Mouse (Mus musculus) heart, embryonic 13.5 days (tissue): Measurements from ENCODE around the gene Tent4a. TPM values are rescaled to one million over a fixed set of nuclear protein-coding genes. Genes with fewer than 3 reads are reported as not detected.

Experiments
- ATAC-seq: fragments of 200-750 bp; cut with Nextera tagmentation; 2 replicates; pipeline ENCODE4 v1.8.0; 2017; ENCODE audit warnings: moderate TSS enrichment; ENCODE audit not compliant: insufficient number of reproducible peaks, low FRiP score, low TSS enrichment; ENCODE audit errors: extremely low read depth
- H3K27ac ChIP-seq: fragments of 300-500 bp; sonication (generic); replicated peaks from 2 replicates; pipeline ENCODE4 v1.5.1; 2015; ENCODE audit warnings: moderate library complexity, mild to moderate bottlenecking, inconsistent platforms
- H3K27me3 ChIP-seq: fragments of 300-500 bp; sonication (generic); replicated peaks from 2 replicates; pipeline ENCODE4 v1.6.1; 2015; ENCODE audit warnings: mild to moderate bottlenecking, inconsistent platforms
- H3K36me3 ChIP-seq: fragments of 300-500 bp; sonication (generic); 2 replicates; pipeline ENCODE4 v1.6.1; 2015; ENCODE audit warnings: mild to moderate bottlenecking, inconsistent platforms
- H3K4me1 ChIP-seq: fragments of 300-500 bp; sonication (generic); 2 replicates; pipeline ENCODE4 v1.6.1; 2015; ENCODE audit warnings: inconsistent platforms
- H3K4me2 ChIP-seq: fragments of 300-500 bp; sonication (generic); 2 replicates; pipeline ENCODE4 v1.6.1; 2015; ENCODE audit warnings: inconsistent platforms, mild to moderate bottlenecking, moderate library complexity
- H3K4me3 ChIP-seq: fragments of 300-500 bp; sonication (generic); 2 replicates; pipeline ENCODE4 v1.5.1; 2015; ENCODE audit warnings: moderate library complexity, mild to moderate bottlenecking, inconsistent platforms
- H3K9ac ChIP-seq: fragments of 300-500 bp; sonication (generic); 2 replicates; pipeline ENCODE4 v1.6.1; 2015; ENCODE audit warnings: inconsistent platforms, mild to moderate bottlenecking, moderate library complexity
- H3K9me3 ChIP-seq: fragments of 300-500 bp; sonication (generic); 2 replicates; pipeline ENCODE4 v1.6.1; 2016; ENCODE audit warnings: inconsistent platforms
- WGBS: fragments of 180-500 bp; shearing (Covaris S2); methylation state at CpG from one replicate; pipeline ENCODE4 v1.1.7; 2015; ENCODE audit warnings: mixed read lengths; 5-methylcytosine and 5-hydroxymethylcytosine counted together
- polyA plus RNA-seq: library from polyadenylated mRNA; unstranded; fragments of >200 nt; fragmentation: Nextera tagmentation; extraction: Ambion mirVana; gene quantifications from 2 replicates; pipeline ENCODE4 v1.2.1, GENCODE M21; 2015

The Tent4a gene
- polyA plus RNA-seq, 1 experiment from 2014 or later = 2.7 TPM

- WGBS = 39% methylated on average over 17 of the region's 17 CpGs
- ATAC-seq = no peak
- Histone ChIP-seq H3K4me1 (no peaks in the 10 kb centered on the region), H3K9ac (no peak overlapping the region), H3K4me2 (no peak overlapping the region), H3K9me3 (no peaks in the 10 kb centered on the region), H3K36me3 (no peaks in the 10 kb centered on the region), H3K4me3 (no peak overlapping the region), H3K27ac (no peak overlapping the region), H3K27me3 (no peaks in the 10 kb centered on the region)
Observed at GRCm38 (mm10) chr13:69460635-69461465, 73.6 kb downstream of the Tent4a start.

GRCm38 (mm10) chr13:69459657-69460458 lies 74.6 kb downstream of the Tent4a start:
- Histone ChIP-seq H3K4me3 (no peak overlapping the region), H3K4me1 (no peaks in the 10 kb centered on the region), H3K4me2 (no peak overlapping the region), H3K36me3 (no peaks in the 10 kb centered on the region), H3K9ac (no peak overlapping the region), H3K9me3 (no peaks in the 10 kb centered on the region), H3K27ac (no peak overlapping the region), H3K27me3 (no peaks in the 10 kb centered on the region)
- 17% methylated on average over 8 of the region's 8 CpGs for WGBS
- ATAC-seq = no peak

- Histone ChIP-seq H3K27me3 (no peaks in the 10 kb centered on the region), H3K27ac (no peak overlapping the region), H3K4me3 (no peak overlapping the region), H3K36me3 (no peaks in the 10 kb centered on the region), H3K4me1 (no peaks in the 10 kb centered on the region), H3K4me2 (no peak overlapping the region), H3K9me3 (no peaks in the 10 kb centered on the region), H3K9ac (no peak overlapping the region)
- 66% methylated on average over 2 of the region's 2 CpGs for WGBS
- no peak for ATAC-seq
Observed at GRCm38 (mm10) chr13:69458891-69459290, 75.5 kb downstream of the Tent4a start.

GRCm38 (mm10) chr13:69458461-69458860 lies 76.0 kb downstream of the Tent4a start:
- Histone ChIP-seq H3K27ac (no peak overlapping the region), H3K36me3 (no peaks in the 10 kb centered on the region), H3K4me3 (no peak overlapping the region), H3K4me2 (no peak overlapping the region), H3K9ac (no peak overlapping the region), H3K9me3 (no peaks in the 10 kb centered on the region), H3K27me3 (no peaks in the 10 kb centered on the region), H3K4me1 (no peaks in the 10 kb centered on the region)
- WGBS = 87% methylated on average over 6 of the region's 6 CpGs
- no peak for ATAC-seq

- Histone ChIP-seq H3K9ac (no peak overlapping the region), H3K9me3 (no peaks in the 10 kb centered on the region), H3K4me2 (no peak overlapping the region), H3K27me3 (no peaks in the 10 kb centered on the region), H3K36me3 (no peaks in the 10 kb centered on the region), H3K4me1 (no peaks in the 10 kb centered on the region), H3K4me3 (no peak overlapping the region), H3K27ac (no peak overlapping the region)
- WGBS = 45% methylated on average over 2 of the region's 2 CpGs
- no peak for ATAC-seq
Observed at GRCm38 (mm10) chr13:69457105-69457504, 77.3 kb downstream of the Tent4a start.

- WGBS = 69% methylated on average over 11 of the region's 11 CpGs
- no peaks in the 10 kb centered on the region for H3K4me1 ChIP-seq
- no peak overlapping the region for H3K4me2 ChIP-seq
- H3K4me3 ChIP-seq = no peak overlapping the region
- H3K27ac ChIP-seq = no peak overlapping the region
- H3K36me3 ChIP-seq = no peaks in the 10 kb centered on the region
- no peaks in the 10 kb centered on the region for H3K27me3 ChIP-seq
- no peak for ATAC-seq
- H3K9ac ChIP-seq = no peak overlapping the region
- no peaks in the 10 kb centered on the region for H3K9me3 ChIP-seq
Observed at GRCm38 (mm10) chr13:69456641-69457040, 77.8 kb downstream of the Tent4a start.

GRCm38 (mm10) chr13:69455476-69456175 lies 78.8 kb downstream of the Tent4a start:
- no peak for ATAC-seq

More at GRCm38 (mm10) chr13:69455476-69456175, 78.8 kb downstream of the Tent4a start:
- 73% methylated on average over 14 of the region's 14 CpGs for WGBS
- Histone ChIP-seq H3K9me3 (no peaks in the 10 kb centered on the region), H3K27me3 (no peaks in the 10 kb centered on the region), H3K4me3 (no peak overlapping the region), H3K9ac (no peak overlapping the region), H3K27ac (no peak overlapping the region), H3K4me2 (no peak overlapping the region), H3K4me1 (no peaks in the 10 kb centered on the region), H3K36me3 (no peaks in the 10 kb centered on the region)

Other genes with a start within 250 kb of the Tent4a start
- gene Nsun2, start 871 bp downstream of the Tent4a start, polyA plus RNA-seq = 65.9 and 69.9 TPM in 2 replicates
- 8.2 and 9.6 TPM in 2 replicates for gene Srd5a1, start 76.8 kb upstream of the Tent4a start, polyA plus RNA-seq
- gene Ube2ql1, start 205.3 kb upstream of the Tent4a start, polyA plus RNA-seq = 0.60 and 0.62 TPM in 2 replicates